Mouse (Mus musculus): ENCODE measurements at regions not wholly inside any gene's neighbourhood (a gene's known extent, or its start where the extent isn't known, plus 50 kb on each side); places are given as distances from the start of the nearest gene placed in this dataset.

DNA sequence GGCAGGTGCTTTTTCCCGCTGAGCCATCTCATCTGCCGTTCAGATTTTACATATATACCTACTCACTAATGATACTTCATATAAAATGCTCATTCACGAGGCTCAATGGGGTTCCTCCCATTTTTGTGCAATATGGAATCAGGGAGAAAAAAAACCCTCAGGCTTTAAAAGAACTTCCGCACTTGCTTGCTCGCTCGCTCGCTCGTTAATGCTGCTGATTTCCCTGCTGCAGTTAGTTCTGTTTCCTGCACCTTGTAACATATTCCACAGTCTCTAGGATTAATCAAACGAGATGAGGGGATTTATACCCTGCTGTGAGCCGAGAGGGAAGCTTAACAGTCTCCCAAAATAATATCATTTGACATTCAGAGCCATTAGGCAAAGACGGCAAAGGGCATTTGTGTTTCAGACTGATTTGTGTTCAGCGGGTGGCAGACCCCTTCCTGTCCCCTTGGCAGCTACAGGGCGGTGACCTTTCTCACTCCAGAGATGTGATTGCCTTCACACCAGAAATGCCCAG is 326.4 kb downstream of the Pdcd6ip start:
- no peaks in the 10 kb centered on the region for H3K36me3 ChIP-seq (ENCODE audit: control insufficient read depth, insufficient read depth)
- no peak for ATAC-seq (replicated peaks; ENCODE audit: extremely low read depth, insufficient read depth, low FRiP score)
- H3K27me3 ChIP-seq (ENCODE audit: control insufficient read depth, insufficient read depth, low read length), result no peaks in the 10 kb centered on the region

DNA sequence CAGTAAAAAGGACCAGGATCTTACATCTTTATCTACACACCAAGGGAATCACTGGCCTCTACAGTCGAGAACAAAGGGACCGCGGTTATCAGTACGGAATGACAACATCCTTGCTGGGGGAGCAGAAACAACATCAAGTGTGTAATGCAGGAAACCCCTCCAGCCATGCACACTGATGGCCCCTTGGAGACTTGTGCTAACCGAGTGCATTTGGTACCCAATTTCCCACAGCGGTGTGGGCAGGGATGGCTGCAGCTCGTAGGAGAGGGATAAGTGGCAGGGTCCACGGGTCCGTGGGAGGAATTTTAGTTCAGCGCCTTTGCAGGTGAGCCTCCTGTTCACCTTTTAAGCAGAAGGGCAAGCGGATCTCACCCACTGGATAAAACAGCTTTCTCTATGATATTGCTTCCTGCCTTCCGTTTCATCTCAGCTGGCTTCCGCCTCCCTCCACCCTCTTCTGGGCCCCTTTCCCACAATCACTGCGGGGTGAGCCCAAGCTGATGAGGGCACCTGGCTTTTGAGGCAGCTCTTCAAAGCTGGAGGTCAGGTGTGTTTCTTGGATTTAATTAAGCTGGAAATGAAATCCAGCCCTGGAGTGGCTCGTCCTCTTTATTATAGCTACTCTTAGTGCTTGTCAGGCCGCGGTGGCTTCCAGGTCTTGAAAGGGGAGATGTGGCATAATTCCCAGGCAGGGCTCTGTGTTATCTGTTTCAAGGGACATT is 327.5 kb downstream of the Pdcd6ip start:
- Histone ChIP-seq H3K36me3 (ENCODE audit: control insufficient read depth, insufficient read depth) (no peaks in the 10 kb centered on the region), H3K9me3 (replicated peaks; ENCODE audit: control insufficient read depth, low read length) (0 out of 2 replicates have a peak, but pooled peaks cover 4% of the 10 kb centered on the region), H3K27me3 (ENCODE audit: control insufficient read depth, insufficient read depth, low read length) (no peaks in the 10 kb centered on the region), H3K4me3 (ENCODE audit: low read length) (no peak overlapping the region), H3K9ac (ENCODE audit: low read length) (no peak overlapping the region), H3K4me2 (ENCODE audit: low read depth, low read length) (no peak overlapping the region), H3K27ac (ENCODE audit: low read length) (no peak overlapping the region), H3K4me1 (ENCODE audit: control insufficient read depth, insufficient read depth, low read length) (peaks cover 2% of the 10 kb centered on the region)
- no peak for ATAC-seq (replicated peaks; ENCODE audit: extremely low read depth, insufficient read depth, low FRiP score)
- 44% methylated on average over 17 of the region's 17 CpGs for WGBS

More for the DNA sequence above, 326.4 kb downstream of the Pdcd6ip start:
- H3K9ac ChIP-seq (ENCODE audit: low read length), result no peak overlapping the region
- 0 out of 2 replicates have a peak, but pooled peaks cover 4% of the 10 kb centered on the region for H3K9me3 ChIP-seq (replicated peaks; ENCODE audit: control insufficient read depth, low read length)
- H3K4me3 ChIP-seq (ENCODE audit: low read length), result no peak overlapping the region
- H3K4me2 ChIP-seq (ENCODE audit: low read depth, low read length), result no peak overlapping the region
- peaks cover 2% of the 10 kb centered on the region for H3K4me1 ChIP-seq (ENCODE audit: control insufficient read depth, insufficient read depth, low read length)
- no peak overlapping the region for H3K27ac ChIP-seq (ENCODE audit: low read length)
- 62% methylated on average over 13 of the region's 13 CpGs for WGBS

DNA sequence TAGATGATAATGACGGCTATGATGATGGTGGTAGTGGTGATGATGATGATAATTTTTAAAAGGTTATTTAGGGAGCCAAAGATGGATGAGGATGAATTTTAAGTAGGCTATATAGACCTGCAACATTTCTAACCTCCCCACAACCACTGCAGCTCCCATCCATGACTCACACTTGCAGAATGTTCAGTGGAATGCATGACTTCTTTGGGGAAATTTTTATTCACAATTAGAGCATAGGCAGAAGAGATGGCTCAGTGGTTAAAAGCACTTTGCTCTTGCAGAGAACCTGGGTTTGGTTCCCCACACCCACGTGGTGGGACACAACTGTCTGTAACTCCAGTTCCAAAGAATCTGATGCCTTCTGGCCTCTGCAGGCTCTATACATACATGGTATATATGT is 329.5 kb downstream of the Pdcd6ip start:
- Histone ChIP-seq H3K9me3 (replicated peaks; ENCODE audit: control insufficient read depth, low read length) (no peaks in the 10 kb centered on the region), H3K36me3 (ENCODE audit: control insufficient read depth, insufficient read depth) (no peaks in the 10 kb centered on the region), H3K4me3 (ENCODE audit: low read length) (no peak overlapping the region), H3K27me3 (ENCODE audit: control insufficient read depth, insufficient read depth, low read length) (no peaks in the 10 kb centered on the region), H3K27ac (ENCODE audit: low read length) (no peak overlapping the region), H3K4me1 (ENCODE audit: control insufficient read depth, insufficient read depth, low read length) (peaks cover 2% of the 10 kb centered on the region), H3K4me2 (ENCODE audit: low read depth, low read length) (no peak overlapping the region), H3K9ac (ENCODE audit: low read length) (no peak overlapping the region)
- ATAC-seq (replicated peaks; ENCODE audit: extremely low read depth, insufficient read depth, low FRiP score), result no peak
- WGBS, result 64% methylated on average over 2 of the region's 2 CpGs

DNA sequence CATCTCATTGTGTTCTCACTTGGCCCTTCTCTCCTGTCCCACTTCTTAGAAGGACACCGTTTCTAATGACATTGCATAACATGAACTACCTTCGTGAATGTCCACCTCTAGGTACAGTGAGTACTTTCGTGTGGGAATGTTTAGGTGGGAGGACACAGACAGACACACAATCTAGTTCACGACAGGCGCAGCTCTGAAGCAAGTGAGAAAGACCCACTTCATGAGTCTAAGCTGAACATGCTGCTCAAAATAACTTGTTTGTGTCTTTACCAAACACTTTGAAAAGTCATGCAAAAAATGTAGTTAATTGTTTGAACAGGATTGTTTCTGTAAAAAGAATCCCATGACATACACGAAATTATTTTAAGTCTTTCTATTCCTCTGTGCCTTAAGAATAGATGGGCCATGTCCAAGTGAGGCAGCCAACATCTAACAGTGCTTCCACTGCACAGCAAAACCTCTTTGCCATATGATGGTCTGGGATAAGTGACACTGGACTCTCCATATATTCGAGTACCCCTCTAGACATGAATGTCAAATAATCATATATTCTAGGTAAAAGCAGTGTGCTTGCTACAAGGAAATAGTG is 336.2 kb downstream of the Pdcd6ip start:
- no peak overlapping the region for H3K9ac ChIP-seq (ENCODE audit: low read length)
- no peaks in the 10 kb centered on the region for H3K36me3 ChIP-seq (ENCODE audit: control insufficient read depth, insufficient read depth)
- WGBS, result 76% methylated on average over 7 of the region's 7 CpGs
- no peaks in the 10 kb centered on the region for H3K27me3 ChIP-seq (ENCODE audit: control insufficient read depth, insufficient read depth, low read length)
- H3K9me3 ChIP-seq (replicated peaks; ENCODE audit: control insufficient read depth, low read length), result no peaks in the 10 kb centered on the region
- H3K4me2 ChIP-seq (ENCODE audit: low read depth, low read length), result no peak overlapping the region
- no peak for ATAC-seq (replicated peaks; ENCODE audit: extremely low read depth, insufficient read depth, low FRiP score)
- H3K27ac ChIP-seq (ENCODE audit: low read length), result no peak overlapping the region
- no peak overlapping the region for H3K4me3 ChIP-seq (ENCODE audit: low read length)
- H3K4me1 ChIP-seq (ENCODE audit: control insufficient read depth, insufficient read depth, low read length), result no peaks in the 10 kb centered on the region

DNA sequence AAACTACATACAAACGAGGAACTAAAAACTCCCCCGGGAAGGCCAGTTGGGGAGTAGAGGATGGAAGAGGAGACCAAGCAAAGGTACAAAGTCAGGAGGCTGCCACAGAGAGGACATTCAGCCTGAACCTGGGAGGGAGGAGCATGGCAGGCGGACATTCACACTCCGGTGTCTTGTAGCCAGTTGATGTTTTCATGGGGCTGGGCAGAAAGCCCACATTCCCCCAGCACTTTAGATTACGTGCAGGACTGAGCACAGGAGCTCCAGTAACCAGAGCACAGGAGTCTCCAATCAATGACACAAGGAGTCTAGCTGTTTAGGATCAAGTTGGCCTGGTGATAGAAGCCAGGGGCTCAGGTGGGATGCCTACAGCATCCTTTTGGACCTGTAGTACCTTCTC is 360.1 kb downstream of the Pdcd6ip start:
- Histone ChIP-seq H3K4me2 (ENCODE audit: low read depth, low read length) (no peak overlapping the region), H3K4me3 (ENCODE audit: low read length) (no peak overlapping the region), H3K27ac (ENCODE audit: low read length) (no peak overlapping the region; the same call in 1 of the 2 replicates), H3K4me1 (ENCODE audit: control insufficient read depth, insufficient read depth, low read length) (peaks cover 7% of the 10 kb centered on the region), H3K36me3 (ENCODE audit: control insufficient read depth, insufficient read depth) (no peaks in the 10 kb centered on the region), H3K27me3 (ENCODE audit: control insufficient read depth, insufficient read depth, low read length) (no peaks in the 10 kb centered on the region), H3K9me3 (replicated peaks; ENCODE audit: control insufficient read depth, low read length) (no peaks in the 10 kb centered on the region), H3K9ac (ENCODE audit: low read length) (no peak overlapping the region)
- WGBS, result 46% methylated on average over 5 of the region's 5 CpGs
- peak; percentile 85 for ATAC-seq (replicated peaks; ENCODE audit: extremely low read depth, insufficient read depth, low FRiP score)

DNA sequence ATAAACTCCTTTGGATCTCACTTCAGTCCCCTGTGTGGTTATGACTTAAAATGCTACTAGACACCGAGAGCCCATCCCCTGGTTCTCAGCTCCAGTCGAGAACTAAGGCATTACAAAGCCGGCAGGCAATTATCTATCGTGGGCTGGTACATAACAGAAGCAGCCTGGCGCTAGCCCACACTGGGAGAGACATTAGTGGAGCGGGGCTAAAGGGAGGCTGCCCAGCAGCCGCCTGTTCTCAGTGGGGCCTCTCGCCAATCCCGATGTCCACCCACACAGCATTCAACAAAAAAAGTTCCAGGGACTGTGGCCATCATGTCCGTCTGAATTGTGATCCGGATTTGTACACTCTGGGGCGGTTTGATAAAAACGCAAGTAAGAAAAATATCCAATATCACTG is 361.5 kb downstream of the Pdcd6ip start:
- Histone ChIP-seq H3K4me1 (ENCODE audit: control insufficient read depth, insufficient read depth, low read length) (peaks cover 7% of the 10 kb centered on the region), H3K9ac (ENCODE audit: low read length) (no peak overlapping the region), H3K36me3 (ENCODE audit: control insufficient read depth, insufficient read depth) (no peaks in the 10 kb centered on the region), H3K9me3 (replicated peaks; ENCODE audit: control insufficient read depth, low read length) (no peaks in the 10 kb centered on the region), H3K27me3 (ENCODE audit: control insufficient read depth, insufficient read depth, low read length) (no peaks in the 10 kb centered on the region; the same call in 1 of the 2 replicates), H3K27ac (ENCODE audit: low read length) (no peak overlapping the region), H3K4me2 (ENCODE audit: low read depth, low read length) (no peak overlapping the region), H3K4me3 (ENCODE audit: low read length) (no peak overlapping the region)
- 72% methylated on average over 13 of the region's 13 CpGs for WGBS
- ATAC-seq (replicated peaks; ENCODE audit: extremely low read depth, insufficient read depth, low FRiP score), result no peak

DNA sequence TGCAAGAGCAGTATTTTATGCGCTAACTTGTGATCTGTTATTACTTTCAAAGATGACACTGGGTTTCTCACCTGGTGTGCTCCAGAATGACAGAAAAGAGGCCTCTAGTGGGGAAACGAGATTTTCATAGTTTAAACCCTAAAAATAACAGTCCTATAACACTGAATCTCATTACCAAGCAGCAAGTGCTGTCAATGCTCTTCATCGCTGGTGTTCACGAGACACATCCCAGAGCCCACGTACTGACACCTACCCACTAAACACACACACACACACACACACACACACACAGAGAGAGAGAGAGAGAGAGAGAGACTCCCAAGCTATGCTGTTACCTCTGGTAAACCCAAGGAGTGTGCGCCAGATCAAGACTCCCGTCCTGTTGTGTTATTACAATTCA is 365.9 kb downstream of the Pdcd6ip start:
- WGBS, result 65% methylated on average over 7 of the region's 7 CpGs

DNA sequence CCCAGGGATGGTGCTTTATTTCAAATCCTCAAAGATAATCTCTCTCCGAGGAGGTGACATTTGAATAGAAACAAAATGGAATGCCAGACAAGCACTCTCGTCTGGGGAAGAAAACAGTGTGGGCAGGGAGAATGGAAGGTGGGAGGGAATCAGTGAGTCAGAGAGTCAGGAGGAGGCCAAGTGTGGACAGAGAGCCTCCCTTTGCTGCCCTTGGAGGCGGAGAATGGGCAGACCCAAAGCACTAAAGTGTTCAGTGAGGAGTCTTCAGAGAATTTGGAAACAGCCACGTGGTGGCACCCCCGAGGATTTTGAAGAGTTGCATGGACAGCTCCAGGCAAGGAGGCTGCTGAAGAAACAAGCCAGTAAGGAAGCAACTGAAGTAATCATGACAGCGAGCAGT is 367.2 kb downstream of the Pdcd6ip start:
- ATAC-seq (replicated peaks; ENCODE audit: extremely low read depth, insufficient read depth, low FRiP score), result no peak
- 48% methylated on average over 6 of the region's 6 CpGs for WGBS
- H3K36me3 ChIP-seq (ENCODE audit: control insufficient read depth, insufficient read depth), result no peaks in the 10 kb centered on the region
- H3K27ac ChIP-seq (ENCODE audit: low read length), result no peak overlapping the region
- no peaks in the 10 kb centered on the region for H3K4me1 ChIP-seq (ENCODE audit: control insufficient read depth, insufficient read depth, low read length)
- H3K9me3 ChIP-seq (replicated peaks; ENCODE audit: control insufficient read depth, low read length), result no peaks in the 10 kb centered on the region; the same call in 1 of the 2 replicates
- H3K9ac ChIP-seq (ENCODE audit: low read length), result no peak overlapping the region
- no peak overlapping the region for H3K4me3 ChIP-seq (ENCODE audit: low read length)
- no peak overlapping the region for H3K4me2 ChIP-seq (ENCODE audit: low read depth, low read length)
- H3K27me3 ChIP-seq (ENCODE audit: control insufficient read depth, insufficient read depth, low read length), result no peaks in the 10 kb centered on the region; the same call in 1 of the 2 replicates

More for the DNA sequence above, 365.9 kb downstream of the Pdcd6ip start:
- Histone ChIP-seq H3K4me3 (ENCODE audit: low read length) (no peak overlapping the region), H3K27ac (ENCODE audit: low read length) (no peak overlapping the region), H3K9ac (ENCODE audit: low read length) (no peak overlapping the region), H3K4me2 (ENCODE audit: low read depth, low read length) (no peak overlapping the region), H3K36me3 (ENCODE audit: control insufficient read depth, insufficient read depth) (no peaks in the 10 kb centered on the region), H3K4me1 (ENCODE audit: control insufficient read depth, insufficient read depth, low read length) (no peaks in the 10 kb centered on the region), H3K27me3 (ENCODE audit: control insufficient read depth, insufficient read depth, low read length) (no peaks in the 10 kb centered on the region; the same call in 1 of the 2 replicates), H3K9me3 (replicated peaks; ENCODE audit: control insufficient read depth, low read length) (no peaks in the 10 kb centered on the region)
- no peak for ATAC-seq (replicated peaks; ENCODE audit: extremely low read depth, insufficient read depth, low FRiP score)

DNA sequence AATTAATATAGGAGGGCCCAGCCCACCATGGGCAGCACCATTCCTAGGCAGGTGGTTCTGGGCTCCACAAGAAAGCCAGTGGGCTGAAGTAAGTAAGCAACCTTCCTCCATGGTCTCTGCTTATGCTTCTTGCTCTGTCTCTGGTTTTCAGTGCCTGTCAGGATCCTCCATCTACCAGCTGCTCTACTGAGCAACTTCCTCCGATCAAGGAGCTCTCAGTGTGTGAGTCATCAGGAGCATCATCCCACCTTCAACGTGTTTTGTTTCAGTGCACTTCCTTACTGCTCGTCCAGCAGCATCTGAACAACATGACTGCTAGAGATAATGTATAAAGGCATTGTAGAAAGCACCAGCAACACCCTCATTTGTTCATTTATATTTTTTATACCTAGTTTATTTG is 368.0 kb downstream of the Pdcd6ip start:
- H3K4me2 ChIP-seq (ENCODE audit: low read depth, low read length), result no peak overlapping the region
- H3K9ac ChIP-seq (ENCODE audit: low read length), result no peak overlapping the region
- WGBS, result 65% methylated on average over 3 of the region's 3 CpGs
- H3K9me3 ChIP-seq (replicated peaks; ENCODE audit: control insufficient read depth, low read length), result no peaks in the 10 kb centered on the region; the same call in 1 of the 2 replicates
- H3K4me1 ChIP-seq (ENCODE audit: control insufficient read depth, insufficient read depth, low read length), result no peaks in the 10 kb centered on the region
- H3K27ac ChIP-seq (ENCODE audit: low read length), result no peak overlapping the region
- ATAC-seq (replicated peaks; ENCODE audit: extremely low read depth, insufficient read depth, low FRiP score), result no peak
- H3K4me3 ChIP-seq (ENCODE audit: low read length), result no peak overlapping the region
- H3K27me3 ChIP-seq (ENCODE audit: control insufficient read depth, insufficient read depth, low read length), result no peaks in the 10 kb centered on the region; the same call in 1 of the 2 replicates
- no peaks in the 10 kb centered on the region for H3K36me3 ChIP-seq (ENCODE audit: control insufficient read depth, insufficient read depth)
